In genomic region chr1:158654571-158655205, GRCm38 (mm10) we compare ENCODE assay signal across 8 mouse cellular contexts.
DNase-seq lines count a peak whose midpoint lies in the region; ATAC-seq and TF ChIP-seq lines count a peak whose summit lies in the region.

No protein-coding gene starts in this region.

- 37% methylated on average over 3 of the region's 3 CpGs for WGBS in limb, embryonic 13.5 days

- H3K9ac ChIP-seq in limb, embryonic 13.5 days: no peak overlapping the region

- no peak overlapping the region for H3K27ac ChIP-seq in gastrocnemius, adult 2 months
- no peak overlapping the region for H3K27ac ChIP-seq in limb, embryonic 13.5 days

- H3K27me3 ChIP-seq in limb, embryonic 13.5 days: no peaks in the 10 kb centered on the region

- DNase-seq in gastrocnemius, adult 2 months: no peak
- no peak for DNase-seq in gastrocnemius, postnatal 36 days
- DNase-seq in 416B (ENCODE audit: low read depth): peak; percentile 43
- peak; percentile 9 for DNase-seq in embryo, embryonic 11.5 days (ENCODE audit: low read depth, low spot score)
- DNase-seq in ovary, postnatal 14 days (ENCODE audit: low spot score): no peak
- DNase-seq in adrenal gland, postnatal 25 days: no peak
- no peak for DNase-seq in ovary, adult 18-20 months (ENCODE audit: low spot score)

- peak; percentile 42 for TF ChIP-seq CTCF in gastrocnemius, adult 2 months (IDR thresholded peaks at IDR 0.05)

- no peak overlapping the region for H3K4me2 ChIP-seq in limb, embryonic 13.5 days (replicated peaks)

- no peaks in the 10 kb centered on the region for H3K36me3 ChIP-seq in limb, embryonic 13.5 days

- intact Hi-C loops in gastrocnemius, adult 2 months (cut with DNase I): loop anchor here (5.0 to 10.0 kb wide), 2 partner anchors 910 to 1102 kb away; no protein-coding TSS in a partner anchor
- intact Hi-C loops in gastrocnemius, postnatal 36 days (cut with DNase I): loop anchor here (5.0 to 10.0 kb wide), 3 partner anchors 310 to 1102 kb away; no protein-coding TSS in a partner anchor

- H3K4me1 ChIP-seq in limb, embryonic 13.5 days: no peaks in the 10 kb centered on the region

- H3K9me3 ChIP-seq in limb, embryonic 13.5 days: no peaks in the 10 kb centered on the region

- no peak overlapping the region for H3K4me3 ChIP-seq in gastrocnemius, adult 2 months
- no peak overlapping the region for H3K4me3 ChIP-seq in limb, embryonic 13.5 days

- peak; percentile 78; the same call in 1 of the 2 replicates for ATAC-seq in limb, embryonic 13.5 days (ENCODE audit: low FRiP score, low read depth)

Comparison
In these comparisons a context has a peak if more than half of its experiments do, and no peak if none do; other contexts are left out.
1. DNase-seq: peak in 416B (single experiment) and embryo, embryonic 11.5 days (single experiment); none in gastrocnemius, adult 2 months (single experiment), gastrocnemius, postnatal 36 days (0 of 2), ovary, postnatal 14 days (single experiment), adrenal gland, postnatal 25 days (single experiment) and ovary, adult 18-20 months (single experiment).